Mouse (Mus musculus) frontal cortex, postnatal 10 days (tissue): ENCODE data around the gene Apeh.

Source experiments
- DNase-seq, 2 experiments: peaks; one replicate each; pipeline ENCODE4 v3.0.0; 2022; ENCODE audit warnings: low spot score in 2 of 2, mixed read lengths in 1 of 2

The Apeh gene

GRCm38 (mm10) chr9:108119891-108120411 lies 25.5 kb upstream of the Apeh start:
- DNase-seq, result no peak

GRCm38 (mm10) chr9:108117143-108117542 lies 22.7 kb upstream of the Apeh start:
- no peak for DNase-seq

DNA sequence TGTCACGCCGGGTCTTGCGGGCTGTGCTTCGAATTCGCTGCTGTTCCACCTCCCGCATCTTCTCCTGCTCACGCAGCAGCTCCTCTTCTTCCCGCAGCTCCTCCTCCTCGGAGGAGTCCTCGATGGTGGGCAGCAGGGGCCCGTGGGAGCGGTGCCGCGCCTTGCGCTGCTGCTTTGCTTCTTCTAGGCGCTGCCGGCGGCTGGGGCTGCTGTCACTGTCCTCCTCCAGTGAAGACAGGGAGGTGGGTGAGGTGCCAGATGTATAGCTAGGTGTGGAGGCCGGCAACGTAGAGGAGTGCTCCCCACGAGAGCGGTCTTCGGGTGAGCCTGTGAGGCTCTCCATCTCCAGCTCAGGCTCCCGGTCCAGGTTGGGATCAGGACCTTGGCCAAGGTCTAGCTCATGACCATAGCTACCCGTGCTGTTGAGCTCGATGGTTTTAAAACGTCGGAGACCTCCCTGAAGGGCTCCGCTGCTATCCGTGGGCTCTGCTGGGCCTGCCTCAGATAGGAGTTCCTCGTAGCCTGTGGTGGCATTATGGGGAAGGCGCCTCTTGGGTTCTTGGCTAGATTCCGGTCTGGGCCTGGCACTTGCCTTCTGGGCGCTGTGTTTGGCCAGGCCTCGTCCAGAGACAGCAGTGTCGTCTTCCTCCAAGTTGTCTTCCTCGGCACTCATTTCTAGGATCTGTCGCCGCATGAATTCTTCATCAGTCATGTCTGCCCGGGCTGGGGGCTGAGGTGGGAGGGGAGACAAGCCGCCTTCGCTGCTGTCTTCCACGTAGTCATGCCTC lies 21.1 kb upstream of the Apeh start:
- DNase-seq, result no peak

GRCm38 (mm10) chr9:108112719-108113340 lies 18.4 kb upstream of the Apeh start:
- no peak for DNase-seq

DNA sequence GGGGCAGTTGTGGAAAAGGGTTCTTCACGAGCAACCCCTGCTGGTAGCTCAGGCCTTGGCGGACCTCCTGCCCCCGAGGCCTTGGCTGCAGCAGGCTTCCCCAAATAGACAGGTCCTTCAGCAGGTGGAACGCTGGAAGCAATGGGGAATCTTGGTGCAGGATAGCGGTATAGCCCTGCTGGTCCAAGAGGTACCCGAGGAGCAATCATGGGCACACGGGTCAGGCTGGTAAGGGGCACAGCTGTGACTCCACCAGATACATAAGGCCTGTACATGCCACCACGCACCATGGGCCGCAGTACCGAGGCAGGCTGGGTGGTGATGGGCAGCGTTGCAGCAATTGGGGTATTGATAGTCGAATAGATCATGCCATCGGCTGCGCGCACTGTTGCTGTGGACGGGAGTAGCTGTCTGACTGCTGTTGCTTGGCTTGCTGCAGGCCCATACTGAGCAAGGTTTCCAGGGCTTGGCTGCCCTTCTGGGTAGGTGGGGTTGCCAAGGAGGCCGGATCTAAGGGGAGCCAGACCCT lies 17.3 kb upstream of the Apeh start:
- DNase-seq, result no peak

DNA sequence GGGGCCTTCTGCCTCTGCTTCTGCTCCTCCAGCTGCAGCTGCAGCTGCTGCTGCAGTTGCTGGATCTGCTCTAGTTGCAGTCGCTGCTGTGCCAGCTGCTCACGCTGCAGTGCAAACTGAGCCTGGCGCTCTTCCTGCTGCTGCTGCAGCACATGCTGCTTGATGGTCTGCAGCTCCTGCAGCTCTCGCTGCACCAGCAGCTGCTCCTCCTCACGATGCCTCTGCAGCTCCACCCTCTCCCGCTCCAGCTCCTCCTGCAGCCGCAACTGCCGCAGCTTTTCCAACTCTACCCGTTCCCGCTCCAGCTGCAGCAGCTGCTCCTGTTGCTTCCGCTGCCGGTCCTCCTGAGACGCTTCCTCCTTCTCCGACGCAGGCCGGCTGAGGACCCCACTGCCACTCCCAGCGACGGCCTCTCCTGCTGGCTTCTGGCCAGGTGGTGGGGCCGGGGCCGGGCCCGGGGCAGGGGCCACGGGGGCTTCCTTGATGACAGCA lies 16.7 kb upstream of the Apeh start:
- no peak for DNase-seq

DNA sequence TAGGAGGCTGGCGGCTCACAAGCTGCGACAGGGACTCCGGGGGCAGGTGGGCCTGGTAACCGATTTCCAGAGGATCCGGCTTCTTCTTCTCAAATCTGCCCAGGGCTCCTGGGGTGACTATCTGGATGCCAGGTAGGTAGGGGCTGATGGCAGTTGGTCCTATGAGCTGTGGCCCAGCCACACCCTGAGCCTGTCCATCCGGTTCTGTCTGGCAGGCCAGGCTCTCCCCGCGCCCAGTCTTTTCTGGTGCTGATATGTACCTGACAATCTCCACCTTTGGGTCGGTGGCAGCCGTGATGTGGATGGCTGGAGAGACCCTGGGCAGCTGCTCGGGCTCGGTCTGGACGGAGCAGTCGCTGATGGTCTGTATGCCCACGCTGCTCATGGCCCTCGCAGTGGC lies 15.8 kb upstream of the Apeh start:
- DNase-seq, result no peak

DNA sequence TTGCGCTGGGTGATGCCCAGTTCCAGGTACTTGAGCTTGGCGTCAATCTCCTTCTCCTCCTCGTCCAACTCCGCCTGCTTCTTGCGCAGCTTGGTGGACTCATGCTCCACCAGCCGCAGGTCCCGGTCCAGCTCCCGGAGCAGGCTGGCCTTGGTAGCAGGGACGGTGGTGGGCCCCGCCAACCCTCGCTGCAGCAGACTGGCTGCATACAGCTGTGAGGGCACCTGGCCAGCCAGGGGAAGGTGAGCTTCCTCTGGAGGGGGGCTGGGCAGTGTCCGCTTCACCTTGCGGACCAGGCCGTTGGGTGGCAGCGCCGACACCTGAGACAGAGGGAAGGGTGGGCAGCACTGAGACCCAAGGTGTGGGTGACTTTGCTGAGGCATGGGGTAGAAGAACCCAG lies 13.5 kb upstream of the Apeh start:
- DNase-seq, result no peak

GRCm38 (mm10) chr9:108106090-108106489 lies 11.7 kb upstream of the Apeh start:
- DNase-seq, result no peak

DNA sequence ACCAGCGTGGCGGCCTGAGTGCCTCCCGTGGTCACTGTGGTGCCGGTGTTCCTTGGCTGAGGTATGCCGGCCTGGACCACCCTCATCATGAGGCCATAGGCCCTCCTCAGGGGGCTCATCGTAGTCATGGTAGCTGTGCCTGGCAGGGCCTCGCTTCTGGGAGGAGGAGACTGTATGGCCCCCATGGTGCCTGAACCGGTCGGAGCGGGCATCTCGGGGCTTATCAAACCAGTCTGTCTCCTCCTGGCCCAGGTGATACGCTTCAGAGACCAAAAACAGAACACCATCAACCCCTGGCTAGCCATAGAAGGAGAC lies 11.1 kb upstream of the Apeh start:
- DNase-seq, result no peak

DNA sequence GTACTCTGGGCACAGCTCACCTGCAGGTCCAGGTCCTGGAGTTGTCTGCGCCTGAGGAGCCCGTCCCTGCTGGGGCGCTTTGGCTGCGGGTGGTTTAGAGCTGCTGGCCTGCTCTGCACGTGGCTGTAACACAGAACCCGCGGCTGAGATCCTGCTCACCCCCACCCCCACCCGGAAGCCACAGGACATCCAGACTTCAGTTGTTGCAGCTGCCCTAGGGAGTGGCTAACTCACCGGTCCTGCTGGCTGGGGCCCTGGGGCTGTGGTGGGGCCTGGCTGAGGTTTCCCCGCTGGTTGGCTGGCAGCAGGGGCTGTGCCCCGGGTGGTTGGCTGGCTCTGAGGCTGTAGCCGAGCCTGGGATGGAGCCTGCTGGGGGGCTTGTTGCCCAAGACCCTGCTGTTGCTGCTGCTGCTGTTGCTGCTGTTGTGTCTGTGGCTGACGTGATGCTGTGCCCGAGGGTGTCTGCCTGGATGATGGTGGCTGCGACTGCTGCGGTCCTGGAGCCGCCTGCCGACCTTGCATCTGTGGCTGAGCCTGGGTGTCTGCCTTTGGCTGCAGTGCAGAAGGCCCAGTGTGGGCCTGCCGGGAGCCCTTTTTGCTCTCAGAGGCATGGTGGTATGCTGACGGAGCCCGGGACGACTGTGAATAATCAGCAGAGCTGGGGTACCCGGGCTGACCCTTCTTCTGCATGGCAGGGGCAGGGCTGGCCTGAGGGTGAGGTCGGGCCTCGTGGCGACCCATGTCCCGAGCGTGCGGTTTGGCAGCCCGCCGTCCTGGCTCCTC lies 10.6 kb upstream of the Apeh start:
- DNase-seq, result no peak

DNA sequence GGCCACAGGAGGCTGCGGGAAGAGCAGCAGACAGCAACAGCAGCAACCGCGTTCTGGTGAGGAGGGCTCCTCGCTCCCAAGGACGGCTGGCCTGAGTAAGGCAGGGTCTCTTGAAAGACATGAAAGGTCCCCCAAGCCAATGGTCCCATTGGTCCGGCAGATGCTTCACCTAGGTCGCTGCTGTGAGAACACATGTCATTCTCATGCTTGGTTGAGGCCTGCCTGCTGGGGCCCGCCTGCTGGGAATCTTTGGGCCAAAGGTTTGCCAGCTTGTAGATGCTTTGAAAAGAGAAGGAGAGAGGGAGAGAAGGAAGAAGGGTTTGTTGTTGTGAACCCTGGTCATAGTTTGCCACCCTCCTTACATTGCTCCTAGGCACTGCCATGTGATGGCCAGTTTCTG lies 5.2 kb upstream of the Apeh start:
- no peak for DNase-seq

DNA sequence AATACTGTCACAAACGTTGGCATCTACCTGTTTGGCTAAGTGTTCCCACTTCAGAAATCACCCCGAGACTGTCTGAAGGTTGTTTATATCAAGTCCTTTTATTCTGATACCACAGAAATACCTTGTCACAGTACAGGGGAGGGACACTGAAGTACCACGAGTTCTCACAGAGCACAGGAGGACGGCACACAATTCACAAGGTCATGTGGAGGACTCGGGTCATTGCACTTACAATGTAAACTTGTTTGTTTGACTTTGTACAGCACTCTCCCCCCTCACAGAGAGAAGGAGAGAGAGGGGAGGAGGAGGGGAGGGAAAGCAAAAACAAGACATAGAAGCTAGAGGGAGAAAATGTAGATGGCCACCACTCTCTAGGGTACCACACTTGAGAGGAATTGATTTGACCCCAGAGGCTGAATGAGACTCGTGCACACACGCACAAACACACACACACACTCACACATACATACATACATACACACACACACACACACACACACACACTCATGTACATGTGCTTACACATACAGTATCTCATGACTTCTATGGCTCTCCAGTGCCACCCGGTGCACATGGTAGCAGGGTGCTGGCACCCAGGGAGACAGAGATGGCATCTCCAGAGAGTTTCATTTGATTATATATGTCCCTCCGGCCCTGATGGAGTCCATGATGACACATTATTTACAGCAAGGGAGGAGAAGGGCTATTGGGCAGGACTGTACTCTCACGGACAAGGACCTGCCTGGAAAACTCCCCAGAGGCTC lies 1.7 kb upstream of the Apeh start:
- DNase-seq, result no peak

GRCm38 (mm10) chr9:108095518-108095917 lies 1.1 kb upstream of the Apeh start:
- no peak for DNase-seq

DNA sequence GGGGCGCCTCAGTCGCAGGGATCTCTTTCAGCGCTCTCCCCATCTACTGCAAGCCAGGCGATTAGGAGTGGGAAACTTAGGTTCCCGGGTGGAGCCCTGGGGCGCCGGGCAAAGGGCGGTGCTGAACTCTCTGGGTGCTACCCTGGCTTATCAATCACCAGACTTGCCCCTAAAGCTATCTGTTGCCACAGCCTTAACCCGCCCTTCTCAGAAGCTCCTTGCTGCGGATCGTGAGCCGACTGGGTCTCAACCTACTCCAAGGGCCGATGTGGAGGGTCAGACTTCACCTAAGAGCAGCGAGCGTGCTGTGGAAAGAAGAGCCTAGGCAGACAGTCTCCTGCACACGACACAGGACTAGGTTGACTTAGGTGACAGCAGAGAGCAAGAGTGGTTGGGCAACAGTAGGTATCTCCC lies 599 bp upstream of the Apeh start:
- no peak for DNase-seq

DNA sequence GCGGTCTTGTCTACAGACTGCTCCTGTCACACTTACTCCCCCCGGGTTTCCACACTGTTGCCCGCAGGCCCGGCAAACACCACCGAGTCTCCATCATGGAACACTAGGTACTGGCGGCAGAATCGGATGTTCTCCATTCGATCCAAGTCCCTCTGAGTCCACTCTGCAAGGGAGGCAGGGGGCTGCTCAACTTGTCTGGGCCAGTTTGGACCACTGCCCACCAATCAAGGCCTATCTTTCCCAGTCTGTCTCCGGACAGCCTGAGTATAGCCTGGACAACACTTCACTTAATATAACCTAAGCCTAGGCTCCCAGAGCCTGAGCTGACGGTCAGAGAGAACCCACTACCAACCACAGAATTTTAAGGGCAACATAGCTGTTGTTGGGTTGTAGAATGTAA lies 820 bp downstream of the Apeh start:
- no peak for DNase-seq

DNA sequence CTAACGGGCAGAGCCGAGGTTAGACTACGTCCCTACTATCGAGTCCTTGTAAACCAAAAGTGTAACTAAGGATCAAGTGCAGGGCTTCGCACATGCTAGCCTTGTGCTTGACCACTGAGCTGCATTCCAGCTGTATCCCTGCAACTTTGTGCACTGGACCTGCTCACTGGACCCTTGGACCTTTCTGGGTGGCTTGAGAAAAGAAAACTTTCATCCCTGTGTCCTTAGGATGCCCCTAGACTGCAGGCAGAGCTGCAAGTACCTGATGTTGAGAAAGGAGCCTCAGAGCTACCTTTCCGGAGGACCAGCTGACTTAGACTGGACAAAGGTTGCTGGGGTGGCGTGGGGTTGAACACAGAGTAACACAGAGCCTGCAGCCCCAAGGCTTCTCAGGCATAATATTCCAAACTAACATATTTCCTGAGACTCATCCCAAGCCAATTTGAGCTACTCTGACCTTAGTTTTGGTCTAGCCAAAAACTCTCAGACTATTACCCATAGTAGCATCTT lies 3.7 kb downstream of the Apeh start:
- DNase-seq, result no peak

DNA sequence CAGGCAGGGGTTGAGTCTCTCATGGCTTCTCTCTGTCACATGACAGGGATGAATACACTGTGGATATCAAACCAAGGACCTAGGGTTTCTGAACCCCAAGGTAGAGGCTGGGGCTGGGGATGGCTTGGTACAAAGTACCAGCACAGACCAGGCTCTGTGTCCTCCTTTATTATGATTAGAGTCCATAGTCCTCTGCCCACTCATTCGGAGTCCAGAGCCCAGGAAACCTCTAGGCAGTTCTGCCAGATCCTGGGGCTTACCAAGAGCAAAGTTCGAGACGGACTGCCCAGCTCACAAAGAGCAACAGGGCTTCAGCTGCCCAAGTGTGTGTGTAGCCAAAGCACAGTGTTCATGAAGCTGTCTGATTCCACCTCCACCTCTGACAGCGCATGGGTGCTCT lies 9.1 kb downstream of the Apeh start:
- no peak for DNase-seq

DNA sequence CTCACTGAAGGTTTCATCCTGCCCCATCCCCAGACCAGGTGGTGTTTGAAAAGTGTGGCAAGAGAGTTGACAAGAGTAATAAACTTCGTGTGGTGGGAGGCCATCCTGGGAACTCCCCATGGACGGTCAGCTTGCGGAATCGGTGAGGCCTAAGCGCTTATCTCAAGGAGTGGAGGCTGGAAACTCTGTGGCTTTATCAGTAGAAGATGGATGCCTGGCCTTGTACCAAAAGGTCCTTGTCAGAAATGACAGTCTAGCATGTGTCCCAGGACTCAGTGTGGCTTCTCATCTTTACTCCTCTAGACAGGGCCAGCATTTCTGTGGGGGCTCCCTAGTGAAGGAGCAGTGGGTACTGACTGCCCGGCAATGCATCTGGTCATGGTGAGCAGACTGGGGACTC lies 10.8 kb downstream of the Apeh start:
- no peak for DNase-seq

DNA sequence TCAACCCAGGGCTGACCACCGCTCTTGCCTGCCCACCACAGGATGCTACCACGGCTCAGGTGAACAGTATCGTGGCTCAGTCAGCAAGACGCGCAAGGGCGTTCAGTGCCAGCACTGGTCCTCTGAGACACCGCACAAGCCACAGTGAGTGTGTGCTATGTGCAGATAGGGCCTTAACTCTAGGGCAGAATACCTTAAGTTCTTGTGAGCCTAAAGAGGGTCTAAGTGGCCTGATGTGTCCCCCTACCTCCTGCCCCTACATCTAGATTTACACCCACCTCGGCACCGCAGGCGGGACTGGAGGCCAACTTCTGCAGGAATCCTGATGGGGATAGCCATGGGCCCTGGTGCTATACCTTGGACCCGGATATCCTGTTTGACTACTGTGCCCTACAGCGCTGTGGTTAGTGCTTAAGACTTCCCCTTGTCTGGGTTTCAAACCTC lies 11.4 kb downstream of the Apeh start, which contains the start of gene Rnf123:
TSS of gene Rnf123 (minus strand) at position 359 of the 444 bp plus-strand sequence.
- no peak for DNase-seq

DNA sequence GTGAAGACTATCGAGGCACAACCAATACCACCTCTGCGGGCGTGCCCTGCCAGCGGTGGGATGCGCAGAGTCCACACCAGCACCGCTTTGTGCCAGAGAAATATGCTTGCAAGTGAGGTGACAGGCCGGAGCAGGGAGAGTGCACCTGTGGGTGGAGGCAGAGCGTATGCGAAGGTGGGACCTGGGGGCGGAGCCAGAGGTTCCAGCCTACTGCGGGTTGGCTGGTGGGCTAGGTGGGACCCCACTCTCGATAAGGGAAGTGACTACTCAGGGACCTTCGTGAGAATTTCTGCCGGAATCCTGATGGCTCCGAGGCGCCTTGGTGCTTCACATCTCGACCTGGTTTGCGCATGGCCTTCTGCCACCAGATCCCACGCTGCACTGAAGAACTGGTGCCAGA lies 11.9 kb downstream of the Apeh start:
- DNase-seq, result no peak
